Mouse (Mus musculus) hindbrain, embryonic 10.5 days (tissue): Measurements from ENCODE around the gene Pole2. TPM values are rescaled to one million over a fixed set of nuclear protein-coding genes. Genes with fewer than 3 reads are reported as not detected.
A peak's percentile ranks its signal among the peaks of the same experiment; 100 is the strongest.

Source experiments
- DNase-seq: peaks from one replicate; pipeline ENCODE4 v3.0.0-alpha.2; 2017; ENCODE audit warnings: low spot score
- H3K27ac ChIP-seq: fragments of 300-500 bp; sonication (generic); 2 replicates; pipeline ENCODE4 v1.5.1; 2016; ENCODE audit warnings: mild to moderate bottlenecking, moderate library complexity
- H3K27me3 ChIP-seq: fragments of 300-500 bp; sonication (generic); 2 replicates; pipeline ENCODE4 v1.6.1; 2016; ENCODE audit warnings: mild to moderate bottlenecking; ENCODE audit not compliant: poor library complexity, insufficient read depth, severe bottlenecking
- H3K36me3 ChIP-seq: fragments of 300-500 bp; sonication (generic); 2 replicates; pipeline ENCODE4 v1.6.1; 2016; ENCODE audit warnings: mild to moderate bottlenecking, moderate library complexity
- H3K4me1 ChIP-seq: fragments of 300-500 bp; sonication (generic); replicated peaks from 2 replicates; pipeline ENCODE4 v1.6.1; 2016; ENCODE audit warnings: mild to moderate bottlenecking
- H3K4me3 ChIP-seq: fragments of 300-500 bp; sonication (generic); 2 replicates; pipeline ENCODE4 v1.5.1; 2016; ENCODE audit warnings: mild to moderate bottlenecking, moderate library complexity
- H3K9me3 ChIP-seq: fragments of 300-500 bp; sonication (generic); 2 replicates; pipeline ENCODE4 v1.6.1; 2016; ENCODE audit warnings: mild to moderate bottlenecking, moderate library complexity
- WGBS: fragments of 180-500 bp; shearing (Covaris S2); methylation state at CpG from one replicate; pipeline ENCODE4 v1.1.7; 2016; 5-methylcytosine and 5-hydroxymethylcytosine counted together
- polyA plus RNA-seq: library from polyadenylated mRNA; unstranded; fragments of >200 nt; fragmentation: Nextera tagmentation; extraction: Ambion mirVana; gene quantifications from 2 replicates; pipeline ENCODE4 v1.2.1, GENCODE M21; 2016

Pole2 gene
- 23.4 and 30.9 TPM in 2 replicates for polyA plus RNA-seq

- no peaks in the 10 kb centered on the region for H3K9me3 ChIP-seq
- peak within 1 kb of the TSS; percentile 93 for H3K27ac ChIP-seq
- peaks cover 7% of the 10 kb centered on the region; the same call in 1 of the 2 replicates for H3K4me1 ChIP-seq
- peak within 1 kb of the TSS; percentile 76 for H3K4me3 ChIP-seq
- H3K36me3 ChIP-seq, result peaks cover 30% of the 10 kb centered on the region
- DNase-seq, result peak; percentile 89
- WGBS, result under 1% methylated on average over 37 of the region's 37 CpGs
- H3K27me3 ChIP-seq, result no peaks in the 10 kb centered on the region
Measured at GRCm38 (mm10) chr12:69227776-69228466, at the start of gene Pole2. Gene Pole2, minus strand, starts transcription at chr12:69228195.

GRCm38 (mm10) chr12:69268956-69269355 lies 41.0 kb upstream of the Pole2 start:
- H3K9me3 ChIP-seq, result no peaks in the 10 kb centered on the region
- 73% methylated on average over 2 of the region's 2 CpGs for WGBS
- no peak overlapping the region for H3K4me3 ChIP-seq
- 0 out of 2 replicates have a peak, but pooled peaks cover 4% of the 10 kb centered on the region for H3K4me1 ChIP-seq
- H3K36me3 ChIP-seq, result no peaks in the 10 kb centered on the region
- DNase-seq, result no peak
- no peaks in the 10 kb centered on the region for H3K27me3 ChIP-seq
- no peak overlapping the region for H3K27ac ChIP-seq

- Histone ChIP-seq H3K9me3 (no peaks in the 10 kb centered on the region), H3K4me3 (no peak overlapping the region), H3K36me3 (no peaks in the 10 kb centered on the region), H3K27ac (no peak overlapping the region), H3K27me3 (no peaks in the 10 kb centered on the region), H3K4me1 (0 out of 2 replicates have a peak, but pooled peaks cover 4% of the 10 kb centered on the region)
- WGBS, result 82% methylated on average over 11 of the region's 11 CpGs
- DNase-seq, result no peak
Measured at GRCm38 (mm10) chr12:69267956-69268632, 40.1 kb upstream of the Pole2 start.

GRCm38 (mm10) chr12:69265031-69265430 lies 37.0 kb upstream of the Pole2 start:
- no peaks in the 10 kb centered on the region for H3K27me3 ChIP-seq
- 86% methylated on average over 3 of the region's 3 CpGs for WGBS
- no peaks in the 10 kb centered on the region for H3K9me3 ChIP-seq
- no peak overlapping the region for H3K4me3 ChIP-seq
- H3K4me1 ChIP-seq, result 0 out of 2 replicates have a peak, but pooled peaks cover 4% of the 10 kb centered on the region
- H3K27ac ChIP-seq, result no peak overlapping the region
- no peak for DNase-seq
- H3K36me3 ChIP-seq, result no peaks in the 10 kb centered on the region

- no peak for DNase-seq
- no peak overlapping the region for H3K4me3 ChIP-seq
- WGBS, result 94% methylated on average over 5 of the region's 5 CpGs
- no peaks in the 10 kb centered on the region for H3K27me3 ChIP-seq
- H3K36me3 ChIP-seq, result no peaks in the 10 kb centered on the region
- no peaks in the 10 kb centered on the region for H3K9me3 ChIP-seq
- H3K27ac ChIP-seq, result no peak overlapping the region
- H3K4me1 ChIP-seq, result 0 out of 2 replicates have a peak, but pooled peaks cover 4% of the 10 kb centered on the region
Measured at GRCm38 (mm10) chr12:69262251-69262650, 34.3 kb upstream of the Pole2 start.

GRCm38 (mm10) chr12:69257836-69258235 lies 29.8 kb upstream of the Pole2 start:
- H3K27me3 ChIP-seq, result no peaks in the 10 kb centered on the region
- no peak for DNase-seq
- WGBS, result 92% methylated on average over 11 of the region's 11 CpGs

GRCm38 (mm10) chr12:69253806-69254205 lies 25.8 kb upstream of the Pole2 start:
- Histone ChIP-seq H3K9me3 (no peaks in the 10 kb centered on the region), H3K27ac (no peak overlapping the region), H3K36me3 (no peaks in the 10 kb centered on the region), H3K4me1 (no peaks in the 10 kb centered on the region), H3K27me3 (no peaks in the 10 kb centered on the region), H3K4me3 (no peak overlapping the region)
- WGBS, result 96% methylated on average over 1 of the region's 1 CpGs
- DNase-seq, result no peak

More at GRCm38 (mm10) chr12:69257836-69258235, 29.8 kb upstream of the Pole2 start:
- Histone ChIP-seq H3K27ac (no peak overlapping the region), H3K36me3 (no peaks in the 10 kb centered on the region), H3K4me3 (no peak overlapping the region), H3K9me3 (no peaks in the 10 kb centered on the region), H3K4me1 (no peaks in the 10 kb centered on the region)

- Histone ChIP-seq H3K27me3 (no peaks in the 10 kb centered on the region), H3K9me3 (no peaks in the 10 kb centered on the region), H3K36me3 (no peaks in the 10 kb centered on the region), H3K4me1 (no peaks in the 10 kb centered on the region), H3K4me3 (no peak overlapping the region), H3K27ac (no peak overlapping the region)
- WGBS, result 81% methylated on average over 8 of the region's 8 CpGs
- DNase-seq, result no peak
Measured at GRCm38 (mm10) chr12:69250756-69251155, 22.8 kb upstream of the Pole2 start.

- Histone ChIP-seq H3K36me3 (no peaks in the 10 kb centered on the region), H3K4me1 (no peaks in the 10 kb centered on the region), H3K9me3 (no peaks in the 10 kb centered on the region), H3K4me3 (no peak overlapping the region), H3K27ac (no peak overlapping the region), H3K27me3 (no peaks in the 10 kb centered on the region)
- DNase-seq, result no peak
- 89% methylated on average over 4 of the region's 4 CpGs for WGBS
Measured at GRCm38 (mm10) chr12:69249766-69250165, 21.8 kb upstream of the Pole2 start.

GRCm38 (mm10) chr12:69241771-69242431 lies 13.9 kb upstream of the Pole2 start:
- Histone ChIP-seq H3K4me1 (peaks cover 21% of the 10 kb centered on the region; the same call in 1 of the 2 replicates), H3K4me3 (peak overlapping the region; percentile 71), H3K36me3 (no peaks in the 10 kb centered on the region), H3K27ac (peak overlapping the region; percentile 95), H3K9me3 (no peaks in the 10 kb centered on the region), H3K27me3 (no peaks in the 10 kb centered on the region)
- peak; percentile 81 for DNase-seq
- under 1% methylated on average over 64 of the region's 64 CpGs for WGBS

GRCm38 (mm10) chr12:69241405-69241770 lies 13.4 kb upstream of the Pole2 start:
- WGBS, result 1% methylated on average over 3 of the region's 3 CpGs
- H3K4me3 ChIP-seq, result peak overlapping the region; percentile 71
- peaks cover 21% of the 10 kb centered on the region; the same call in 1 of the 2 replicates for H3K4me1 ChIP-seq
- no peaks in the 10 kb centered on the region for H3K27me3 ChIP-seq
- H3K9me3 ChIP-seq, result no peaks in the 10 kb centered on the region
- no peaks in the 10 kb centered on the region for H3K36me3 ChIP-seq
- DNase-seq, result no peak
- peak overlapping the region; percentile 95 for H3K27ac ChIP-seq

- Histone ChIP-seq H3K36me3 (no peaks in the 10 kb centered on the region), H3K9me3 (no peaks in the 10 kb centered on the region), H3K4me1 (peaks cover 21% of the 10 kb centered on the region; the same call in 1 of the 2 replicates), H3K27me3 (no peaks in the 10 kb centered on the region), H3K4me3 (peak within 1 kb of the TSS; percentile 71), H3K27ac (peak within 1 kb of the TSS; percentile 95)
- DNase-seq, result no peak
- WGBS, result 76% methylated on average over 6 of the region's 6 CpGs
Measured at GRCm38 (mm10) chr12:69240876-69241275, 12.9 kb upstream of the Pole2 start, which contains the start of gene Klhdc1. Gene Klhdc1, plus strand, starts transcription at chr12:69241176.
